Mouse (Mus musculus) forelimb bud, embryonic 11.5 days (tissue): ENCODE data around the gene Cox7c.
"Not testable (repeated sequence)": the region's sequence is repeated elsewhere in the genome, so short reads cannot be mapped to it uniquely, and the experiment has no call there.

ENCODE experiments used
- DNase-seq: peaks from one replicate; pipeline ENCODE4 v3.0.0-alpha.2; 2012; ENCODE audit warnings: low read depth, low spot score

Gene Cox7c

GRCm38 (mm10) chr13:86046254-86046951 lies at the start of gene Cox7c:
Gene Cox7c (minus strand): TSS chr13:86046904.
- DNase-seq: peak; percentile 90

- DNase-seq: no peak
These were observed 21.5 kb upstream of the Cox7c start for GRCm38 (mm10) chr13:86068011-86068724.

DNA sequence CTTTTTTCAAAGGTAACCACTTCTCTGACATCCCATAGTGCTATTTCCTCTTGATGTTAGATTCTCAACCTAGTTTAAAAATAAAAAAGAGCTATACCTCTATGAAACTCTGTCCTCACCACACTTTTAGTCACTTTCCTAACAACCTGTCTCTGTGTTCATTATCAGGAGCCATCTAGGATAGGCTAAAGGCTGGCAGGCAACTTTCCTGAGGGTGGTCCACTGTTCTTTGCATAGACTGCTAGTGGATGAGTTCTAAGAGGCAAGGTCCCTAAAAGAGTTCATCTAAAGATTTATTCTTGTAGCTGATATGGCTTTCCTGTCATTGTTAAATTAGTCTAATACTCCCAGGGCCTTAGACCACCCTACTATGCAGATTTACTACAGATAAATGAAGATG lies 20.8 kb upstream of the Cox7c start:
- DNase-seq: no peak

GRCm38 (mm10) chr13:86054091-86054490 lies 7.4 kb upstream of the Cox7c start:
- not testable (repeated sequence) for DNase-seq

DNA sequence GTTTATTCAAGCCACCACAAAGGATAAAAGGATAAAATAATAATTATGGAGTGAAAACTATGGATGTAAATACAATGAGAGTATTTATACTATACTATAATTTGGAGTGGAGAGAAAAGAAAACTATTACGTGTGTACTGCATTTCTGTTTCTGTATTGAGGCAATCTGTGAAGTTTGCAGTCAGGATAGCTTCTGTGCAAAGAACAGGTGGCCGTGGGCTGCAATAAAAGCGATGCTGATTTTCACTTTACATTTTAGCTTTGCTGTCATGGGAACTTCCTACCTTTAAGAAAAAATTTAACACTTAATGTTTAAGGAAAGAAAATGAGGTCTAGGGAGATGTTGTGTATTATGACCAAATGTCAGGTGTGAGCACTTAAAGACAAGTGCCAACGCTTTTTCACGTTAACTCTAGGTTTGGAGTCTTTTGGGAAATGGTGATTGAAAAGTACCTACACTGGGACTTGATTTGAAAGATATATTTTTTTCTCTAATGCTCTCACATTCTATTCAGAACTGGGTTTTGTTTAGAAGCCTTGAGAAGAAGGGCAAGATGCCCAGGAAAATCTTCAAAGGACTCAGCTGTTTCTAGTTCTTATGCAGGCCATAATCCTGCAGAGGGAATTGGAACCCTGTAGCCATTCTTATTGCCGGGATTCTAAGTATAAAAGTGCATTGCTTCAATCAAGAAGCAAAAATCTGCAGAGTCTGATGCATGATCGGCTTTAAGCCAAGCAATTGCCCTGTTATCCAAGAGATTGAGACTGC lies 41.6 kb downstream of the Cox7c start:
- no peak for DNase-seq
